Mouse (Mus musculus): ENCODE measurements around the gene Fgfr2. TPM values are rescaled to one million over a fixed set of nuclear protein-coding genes. Genes with fewer than 3 reads are reported as not detected.

The Fgfr2 gene
- polyA plus RNA-seq, 1 experiment from 2014 or later: 34.1 TPM

DNA sequence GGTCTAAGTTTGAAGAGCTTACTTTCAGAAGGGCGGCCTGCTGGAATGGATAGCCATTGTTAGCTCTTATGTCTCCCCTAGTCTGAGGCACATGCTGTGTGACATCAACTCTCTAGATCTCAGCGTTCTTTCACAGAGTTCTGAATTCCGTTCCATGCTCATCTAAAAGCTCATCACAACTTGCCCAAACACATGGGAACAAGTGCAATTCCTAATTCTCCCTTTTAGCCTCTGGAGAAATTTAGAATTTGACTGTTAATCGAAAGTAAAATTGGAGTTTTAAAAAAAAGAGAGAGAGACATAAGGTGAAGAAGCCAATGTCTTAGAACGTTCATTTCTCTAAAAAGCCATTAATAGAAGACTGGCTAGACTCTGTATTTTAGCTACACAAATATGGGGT, 1793.7 kb downstream of the Fgfr2 start, which contains the start of gene Fam24b:
Gene Fam24b (minus strand): TSS at position 101 of the 400 bp plus-strand sequence.
- Histone ChIP-seq H3K4me2 (no peak within 1 kb of the TSS), H3K4me1 (replicated peaks) (0 out of 2 replicates have a peak, but pooled peaks cover 4% of the 10 kb centered on the region), H3K36me3 (no peaks in the 10 kb centered on the region), H3K27me3 (replicated peaks) (no peaks in the 10 kb centered on the region), H3K9ac (no peak within 1 kb of the TSS), H3K4me3 (no peak within 1 kb of the TSS), H3K9me3 (replicated peaks) (no peaks in the 10 kb centered on the region), H3K27ac (ENCODE audit: poor library complexity, severe bottlenecking) (no peak within 1 kb of the TSS)
- 87% methylated on average over 5 of the region's 5 CpGs for WGBS
- no peak for ATAC-seq (ENCODE audit: insufficient number of reproducible peaks, low FRiP score)

DNA sequence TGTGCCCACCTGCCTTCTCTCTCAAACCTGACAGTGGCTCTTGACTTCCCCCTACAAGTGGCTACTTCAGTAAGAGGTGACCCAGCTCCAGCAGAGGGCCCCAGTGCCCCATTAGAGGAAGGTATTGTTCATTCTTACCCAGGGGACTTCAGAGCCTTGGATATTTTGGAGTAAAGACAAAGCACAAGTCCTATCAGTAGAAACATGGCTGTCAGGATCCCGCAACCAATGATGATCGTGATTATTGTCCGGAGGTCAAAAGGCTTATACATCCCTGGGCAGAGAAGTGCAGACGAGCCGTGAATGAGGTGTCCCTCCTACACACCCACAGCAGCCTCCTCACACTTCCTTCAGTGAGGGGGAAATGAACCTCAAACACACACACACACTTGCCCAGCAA, 1796.1 kb downstream of the Fgfr2 start:
- Histone ChIP-seq H3K4me2 (no peak overlapping the region), H3K36me3 (no peaks in the 10 kb centered on the region), H3K9me3 (replicated peaks) (no peaks in the 10 kb centered on the region), H3K4me3 (no peak overlapping the region), H3K9ac (no peak overlapping the region), H3K27me3 (replicated peaks) (no peaks in the 10 kb centered on the region), H3K27ac (ENCODE audit: poor library complexity, severe bottlenecking) (no peak overlapping the region), H3K4me1 (replicated peaks) (0 out of 2 replicates have a peak, but pooled peaks cover 4% of the 10 kb centered on the region)
- no peak for ATAC-seq (ENCODE audit: insufficient number of reproducible peaks, low FRiP score)
- 79% methylated on average over 5 of the region's 5 CpGs for WGBS

DNA sequence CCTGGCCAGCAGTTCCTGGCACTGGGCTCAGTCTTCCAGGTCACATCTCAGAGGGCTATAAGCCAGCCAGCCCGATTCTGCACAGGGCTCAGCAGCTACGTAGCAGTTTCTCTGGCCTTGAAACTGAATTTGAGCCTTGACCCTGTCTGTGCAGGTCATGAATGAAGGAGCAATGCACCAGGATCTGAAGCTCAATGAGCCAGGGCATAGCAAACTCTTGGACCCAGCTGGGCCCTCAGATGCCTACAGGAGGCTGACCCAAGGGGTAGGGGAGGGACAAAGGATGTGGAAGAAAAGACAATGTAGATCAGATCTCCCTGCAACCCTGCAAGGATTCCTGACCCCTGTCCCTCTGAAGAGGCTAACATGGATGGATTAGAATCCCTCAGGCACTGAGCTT, 1801.0 kb downstream of the Fgfr2 start, which contains the start of gene Cuzd1:
Gene Cuzd1 (minus strand): TSS at position 101 of the 400 bp plus-strand sequence.
- Histone ChIP-seq H3K9me3 (replicated peaks) (no peaks in the 10 kb centered on the region), H3K4me2 (no peak within 1 kb of the TSS), H3K27me3 (replicated peaks) (no peaks in the 10 kb centered on the region), H3K36me3 (no peaks in the 10 kb centered on the region), H3K4me1 (replicated peaks) (peaks cover 12% of the 10 kb centered on the region), H3K27ac (ENCODE audit: poor library complexity, severe bottlenecking) (no peak within 1 kb of the TSS), H3K4me3 (no peak within 1 kb of the TSS), H3K9ac (no peak within 1 kb of the TSS)
- ATAC-seq (ENCODE audit: insufficient number of reproducible peaks, low FRiP score): no peak
- 77% methylated on average over 2 of the region's 2 CpGs for WGBS

DNA sequence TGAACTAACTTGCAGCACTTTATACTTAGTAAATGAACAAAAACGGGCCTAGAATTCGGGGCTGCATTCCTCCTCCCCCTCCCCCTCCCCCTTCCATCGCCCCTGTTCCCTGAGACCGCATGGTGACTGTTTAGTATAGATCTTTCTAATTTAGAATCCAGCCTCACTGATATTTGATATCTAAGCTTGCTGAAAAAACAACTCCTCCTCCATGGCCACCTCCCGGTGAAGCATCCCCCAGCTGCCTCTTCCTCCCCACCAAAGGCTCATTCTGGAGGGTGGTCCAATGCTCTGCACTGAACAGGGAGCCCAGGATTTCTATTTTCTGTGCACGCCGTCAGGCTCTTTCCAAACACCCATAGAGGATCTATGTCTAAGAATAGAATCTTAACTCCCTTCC, 1804.8 kb downstream of the Fgfr2 start:
- H3K9me3 ChIP-seq (replicated peaks): no peaks in the 10 kb centered on the region
- H3K9ac ChIP-seq: no peak overlapping the region
- H3K4me2 ChIP-seq: no peak overlapping the region
- WGBS: 43% methylated on average over 5 of the region's 7 CpGs
- H3K4me1 ChIP-seq (replicated peaks): peaks cover 12% of the 10 kb centered on the region
- H3K27me3 ChIP-seq (replicated peaks): no peaks in the 10 kb centered on the region
- H3K36me3 ChIP-seq: no peaks in the 10 kb centered on the region
- no peak overlapping the region for H3K27ac ChIP-seq (ENCODE audit: poor library complexity, severe bottlenecking)
- H3K4me3 ChIP-seq: no peak overlapping the region
- ATAC-seq (ENCODE audit: insufficient number of reproducible peaks, low FRiP score): no peak

DNA sequence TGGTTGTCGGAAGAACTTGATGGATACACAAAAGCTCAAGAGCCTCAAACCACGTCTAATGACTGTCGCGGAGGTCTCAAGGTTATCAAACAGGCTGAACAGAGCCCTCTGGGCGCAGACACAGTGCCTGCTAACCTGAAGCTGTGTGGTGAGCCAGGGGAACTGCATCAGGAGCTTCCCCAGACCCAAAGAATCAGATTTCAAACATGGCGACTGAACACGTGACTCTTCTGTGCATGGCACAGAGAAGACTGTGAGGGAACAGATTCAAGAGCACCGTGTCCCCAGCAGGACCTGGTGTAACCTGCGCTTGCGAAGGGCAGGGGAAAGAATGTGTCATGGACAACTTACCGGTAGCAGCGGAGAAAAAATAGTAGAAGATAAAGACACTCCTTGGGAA, 1805.6 kb downstream of the Fgfr2 start:
- WGBS: 49% methylated on average over 12 of the region's 12 CpGs
- no peak overlapping the region for H3K9ac ChIP-seq
- H3K9me3 ChIP-seq (replicated peaks): no peaks in the 10 kb centered on the region
- no peaks in the 10 kb centered on the region for H3K27me3 ChIP-seq (replicated peaks)
- H3K27ac ChIP-seq (ENCODE audit: poor library complexity, severe bottlenecking): no peak overlapping the region
- no peak overlapping the region for H3K4me2 ChIP-seq
- ATAC-seq (ENCODE audit: insufficient number of reproducible peaks, low FRiP score): no peak
- H3K36me3 ChIP-seq: no peaks in the 10 kb centered on the region
- no peak overlapping the region for H3K4me3 ChIP-seq
- peaks cover 12% of the 10 kb centered on the region for H3K4me1 ChIP-seq (replicated peaks)

DNA sequence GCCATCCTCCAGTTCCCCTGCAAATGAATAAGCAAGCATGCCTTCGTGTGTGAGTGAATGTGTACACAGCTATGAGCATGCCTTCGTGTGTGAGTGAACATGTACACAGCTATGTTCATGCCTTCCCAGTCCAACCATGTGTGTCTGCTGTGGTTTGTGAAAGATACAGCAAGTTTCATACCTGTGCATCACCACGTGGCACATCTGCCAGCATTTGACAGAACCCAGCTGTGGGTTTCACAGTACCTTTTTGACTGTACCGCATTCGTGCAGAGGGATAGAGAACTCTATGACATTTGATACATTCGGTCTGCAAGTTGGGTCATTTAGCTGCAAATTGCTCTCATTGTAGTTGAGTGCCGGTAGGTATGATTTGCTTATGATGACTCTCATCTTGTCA, 1808.7 kb downstream of the Fgfr2 start:
- Histone ChIP-seq H3K36me3 (no peaks in the 10 kb centered on the region), H3K4me1 (replicated peaks) (peaks cover 12% of the 10 kb centered on the region), H3K9ac (no peak overlapping the region), H3K9me3 (replicated peaks) (no peaks in the 10 kb centered on the region), H3K4me3 (no peak overlapping the region), H3K27me3 (replicated peaks) (no peaks in the 10 kb centered on the region), H3K4me2 (no peak overlapping the region), H3K27ac (ENCODE audit: poor library complexity, severe bottlenecking) (no peak overlapping the region)
- WGBS: 74% methylated on average over 7 of the region's 7 CpGs
- no peak for ATAC-seq (ENCODE audit: insufficient number of reproducible peaks, low FRiP score)

DNA sequence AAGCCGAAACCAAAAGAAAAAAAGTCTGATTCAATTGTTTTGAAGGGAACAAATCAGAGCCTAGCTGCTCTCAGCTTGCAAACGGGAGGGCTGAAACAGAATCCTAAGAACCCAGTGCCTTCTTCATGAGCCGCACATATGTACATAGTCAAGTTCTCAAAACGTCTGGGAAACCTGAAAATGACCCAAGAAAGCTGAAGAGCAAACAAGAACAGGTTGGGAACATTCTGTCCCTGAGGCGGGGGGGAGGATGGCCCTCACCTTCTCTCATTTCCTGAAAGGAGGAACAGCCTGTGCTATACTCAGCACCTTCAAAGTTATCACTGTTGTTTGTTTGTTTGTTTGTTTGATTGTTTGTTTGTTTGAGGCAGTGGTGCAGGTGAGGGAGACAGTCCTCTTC, 1816.4 kb downstream of the Fgfr2 start:
- Histone ChIP-seq H3K27me3 (replicated peaks) (no peaks in the 10 kb centered on the region), H3K4me2 (no peak overlapping the region), H3K27ac (ENCODE audit: poor library complexity, severe bottlenecking) (no peak overlapping the region), H3K4me3 (no peak overlapping the region), H3K36me3 (no peaks in the 10 kb centered on the region), H3K9ac (no peak overlapping the region), H3K9me3 (replicated peaks) (no peaks in the 10 kb centered on the region), H3K4me1 (replicated peaks) (no peaks in the 10 kb centered on the region)
- ATAC-seq (ENCODE audit: insufficient number of reproducible peaks, low FRiP score): no peak
- WGBS: 73% methylated on average over 5 of the region's 5 CpGs

DNA sequence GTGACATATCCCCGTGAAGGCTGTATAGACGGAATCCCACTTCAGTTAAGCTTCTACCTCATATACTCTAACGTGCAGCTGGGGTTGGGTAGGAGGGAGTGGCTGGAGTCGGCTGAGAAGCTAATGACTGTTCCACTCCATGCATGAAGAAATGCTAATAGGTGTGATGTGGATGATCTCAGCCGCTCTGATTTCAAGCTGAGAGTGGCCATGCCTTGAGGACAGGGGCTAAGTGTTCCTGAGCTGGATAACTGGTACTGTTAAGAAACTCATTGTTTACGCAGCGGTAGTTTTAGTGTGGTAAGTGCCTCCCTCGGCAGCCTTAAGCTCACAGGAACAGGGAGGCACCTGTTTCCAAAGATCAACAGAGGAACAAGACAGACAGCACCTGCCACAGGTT, 1819.8 kb downstream of the Fgfr2 start:
- 73% methylated on average over 8 of the region's 8 CpGs for WGBS
- H3K27ac ChIP-seq (ENCODE audit: poor library complexity, severe bottlenecking): no peak overlapping the region
- ATAC-seq (ENCODE audit: insufficient number of reproducible peaks, low FRiP score): no peak

DNA sequence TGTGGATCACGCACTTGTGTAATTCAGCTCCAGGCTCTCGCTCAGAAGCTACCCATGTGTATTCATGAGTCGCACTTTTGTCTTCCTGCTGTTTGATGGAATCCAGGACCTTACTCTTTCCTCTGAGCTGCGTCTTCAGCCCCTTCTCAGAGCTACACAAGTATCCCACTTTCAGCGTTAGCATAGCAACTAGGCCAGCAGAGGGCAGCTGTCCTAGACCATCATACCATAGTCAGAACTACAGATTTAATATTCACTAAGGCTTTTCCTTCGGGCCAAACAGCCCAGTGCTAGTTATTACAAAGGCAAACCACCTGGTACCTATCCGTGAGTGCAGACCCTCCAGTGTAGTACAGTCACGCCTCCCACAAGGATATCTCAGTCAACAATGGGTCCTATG, 1826.0 kb downstream of the Fgfr2 start:
- Histone ChIP-seq H3K9ac (no peak overlapping the region), H3K27me3 (replicated peaks) (no peaks in the 10 kb centered on the region), H3K36me3 (no peaks in the 10 kb centered on the region), H3K4me2 (no peak overlapping the region), H3K4me3 (no peak overlapping the region), H3K9me3 (replicated peaks) (no peaks in the 10 kb centered on the region), H3K27ac (ENCODE audit: poor library complexity, severe bottlenecking) (no peak overlapping the region), H3K4me1 (replicated peaks) (no peaks in the 10 kb centered on the region)
- ATAC-seq (ENCODE audit: insufficient number of reproducible peaks, low FRiP score): no peak
- 70% methylated on average over 8 of the region's 8 CpGs for WGBS

More for the DNA sequence above, 1819.8 kb downstream of the Fgfr2 start:
- no peak overlapping the region for H3K9ac ChIP-seq
- no peaks in the 10 kb centered on the region for H3K36me3 ChIP-seq
- no peaks in the 10 kb centered on the region for H3K4me1 ChIP-seq (replicated peaks)
- no peak overlapping the region for H3K4me3 ChIP-seq
- H3K27me3 ChIP-seq (replicated peaks): no peaks in the 10 kb centered on the region
- H3K9me3 ChIP-seq (replicated peaks): no peaks in the 10 kb centered on the region
- H3K4me2 ChIP-seq: no peak overlapping the region

DNA sequence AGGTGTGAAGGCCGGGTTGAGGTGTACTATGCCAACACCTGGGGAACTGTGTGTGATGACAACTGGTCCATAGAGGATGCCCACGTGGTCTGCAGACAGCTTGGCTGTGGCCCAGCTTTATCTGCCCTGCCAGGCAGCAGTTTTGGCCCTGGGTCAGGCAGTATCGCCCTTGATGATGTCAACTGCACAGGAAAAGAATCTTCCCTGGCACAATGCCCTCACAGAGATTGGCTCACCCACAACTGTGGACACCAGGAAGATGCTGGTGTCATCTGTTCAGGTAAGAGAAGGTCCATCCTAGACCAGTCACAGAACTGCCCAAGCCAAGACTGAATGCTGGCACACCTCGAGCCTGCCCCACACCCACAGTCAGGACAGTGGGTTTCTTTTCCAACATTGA, 1857.3 kb downstream of the Fgfr2 start:
- H3K4me2 ChIP-seq: no peak overlapping the region
- H3K9ac ChIP-seq: no peak overlapping the region
- no peak for ATAC-seq (ENCODE audit: insufficient number of reproducible peaks, low FRiP score)
- no peaks in the 10 kb centered on the region for H3K27me3 ChIP-seq (replicated peaks)
- H3K4me1 ChIP-seq (replicated peaks): no peaks in the 10 kb centered on the region
- H3K4me3 ChIP-seq: no peak overlapping the region
- H3K36me3 ChIP-seq: no peaks in the 10 kb centered on the region
- WGBS: 67% methylated on average over 4 of the region's 4 CpGs
- no peak overlapping the region for H3K27ac ChIP-seq (ENCODE audit: poor library complexity, severe bottlenecking)
- no peaks in the 10 kb centered on the region for H3K9me3 ChIP-seq (replicated peaks)

DNA sequence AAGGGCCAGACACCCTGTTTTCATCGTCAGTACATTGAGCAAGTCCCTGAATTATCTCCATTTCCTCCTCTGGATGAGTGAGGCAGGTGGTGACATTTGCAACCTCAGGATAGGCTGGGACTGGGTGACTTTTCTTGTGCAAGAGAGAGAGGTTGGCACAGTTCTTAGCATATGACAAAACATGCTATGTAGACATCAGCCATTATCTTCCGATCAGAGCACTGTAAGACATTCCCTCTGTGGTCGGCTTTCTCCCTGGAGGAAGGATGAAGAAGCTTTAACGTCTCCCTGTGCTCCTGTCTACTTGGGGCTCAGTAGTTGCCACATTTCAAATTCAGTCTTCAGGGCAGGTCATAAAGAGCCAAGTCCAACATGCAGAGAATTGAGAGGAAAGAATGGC, 1858.9 kb downstream of the Fgfr2 start:
- Histone ChIP-seq H3K4me1 (replicated peaks) (no peaks in the 10 kb centered on the region), H3K27me3 (replicated peaks) (no peaks in the 10 kb centered on the region), H3K9me3 (replicated peaks) (no peaks in the 10 kb centered on the region), H3K4me2 (no peak overlapping the region), H3K4me3 (no peak overlapping the region), H3K27ac (ENCODE audit: poor library complexity, severe bottlenecking) (no peak overlapping the region), H3K9ac (no peak overlapping the region), H3K36me3 (no peaks in the 10 kb centered on the region)
- ATAC-seq (ENCODE audit: insufficient number of reproducible peaks, low FRiP score): no peak
- 70% methylated on average over 4 of the region's 4 CpGs for WGBS

DNA sequence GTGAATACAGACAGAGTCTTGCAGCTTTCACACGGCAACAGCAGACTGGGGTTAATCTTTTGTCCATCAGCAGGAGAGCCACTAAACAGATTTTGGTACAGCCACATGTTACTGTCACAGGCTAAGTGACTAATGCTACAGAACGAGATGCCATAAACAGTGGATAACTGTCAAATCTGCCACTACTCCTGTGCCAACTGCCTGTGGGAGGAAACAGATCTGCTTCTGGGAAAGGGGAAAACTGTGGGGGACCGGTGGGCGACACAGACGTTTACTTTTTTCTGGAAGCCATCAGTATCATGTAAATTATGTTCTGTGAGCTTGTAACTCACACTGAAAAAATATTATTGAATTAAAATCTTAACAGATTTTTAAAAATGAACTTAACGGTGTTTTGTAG, 1862.2 kb downstream of the Fgfr2 start:
- WGBS: 68% methylated on average over 6 of the region's 6 CpGs
- Histone ChIP-seq H3K4me3 (no peak overlapping the region), H3K27me3 (replicated peaks) (no peaks in the 10 kb centered on the region), H3K27ac (ENCODE audit: poor library complexity, severe bottlenecking) (no peak overlapping the region), H3K9me3 (replicated peaks) (no peaks in the 10 kb centered on the region), H3K36me3 (no peaks in the 10 kb centered on the region), H3K9ac (no peak overlapping the region), H3K4me2 (no peak overlapping the region), H3K4me1 (replicated peaks) (no peaks in the 10 kb centered on the region)
- ATAC-seq (ENCODE audit: insufficient number of reproducible peaks, low FRiP score): no peak
